Mouse (Mus musculus): ENCODE results near the gene Kdf1.

DNA sequence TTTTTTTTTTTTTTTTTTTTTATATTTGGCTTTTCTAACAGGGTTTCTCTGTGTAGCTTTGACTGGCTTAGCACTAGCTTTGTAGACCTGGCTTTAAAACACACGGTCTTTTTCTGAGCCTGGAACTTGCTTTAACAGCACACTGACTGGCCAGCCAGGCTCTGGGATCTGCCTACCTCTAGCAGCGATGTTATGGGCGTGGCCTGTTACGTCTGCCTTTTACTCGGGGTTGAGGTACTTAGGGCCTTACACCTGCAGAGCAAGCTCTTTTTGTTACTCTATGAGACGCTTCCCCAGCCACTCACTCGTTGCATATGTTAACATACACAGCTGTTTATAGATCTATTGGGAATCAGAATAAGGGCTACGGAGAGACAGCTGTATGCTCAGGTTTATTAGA is 48.5 kb downstream of the Kdf1 start:
- TF ChIP-seq CTCF (IDR thresholded peaks at IDR 0.05; ENCODE audit: low read depth, low read length) (no peak), POLR2A (IDR thresholded peaks at IDR 0.05; ENCODE audit: borderline replicate concordance, low read depth, low read length) (no peak)
